Mouse (Mus musculus): Measurements from ENCODE around the gene Tmem253. TPM values are rescaled to one million over a fixed set of nuclear protein-coding genes. Genes with fewer than 3 reads are reported as not detected.

Gene Tmem253
- polyA plus RNA-seq, 1 experiment from 2014 or later = 0.66 TPM

GRCm38 (mm10) chr14:52061798-52062197, 46.3 kb downstream of the Tmem253 start:
- Histone ChIP-seq H3K27me3 (replicated peaks; ENCODE audit: insufficient read depth, low read length) (no peaks in the 10 kb centered on the region), H3K9me3 (ENCODE audit: low read length) (no peaks in the 10 kb centered on the region), H3K4me1 (ENCODE audit: insufficient read depth, low read depth, low read length) (no peaks in the 10 kb centered on the region), H3K4me3 (ENCODE audit: low read depth, low read length) (no peak overlapping the region), H3K4me2 (replicated peaks; ENCODE audit: low read depth, low read length) (no peak overlapping the region), H3K27ac (ENCODE audit: low read length) (no peak overlapping the region), H3K9ac (replicated peaks; ENCODE audit: low read depth) (no peak overlapping the region), H3K36me3 (ENCODE audit: insufficient read depth, low read length) (no peaks in the 10 kb centered on the region)
- DNase-seq (ENCODE audit: low spot score) = no peak
- ATAC-seq = no peak
- TF ChIP-seq EP300 (IDR thresholded peaks at IDR 0.05) (no peak), CTCF (IDR thresholded peaks at IDR 0.05) (no peak)
- 81% methylated on average over 8 of the region's 8 CpGs for WGBS

GRCm38 (mm10) chr14:52066135-52066534, 50.7 kb downstream of the Tmem253 start:
- Histone ChIP-seq H3K36me3 (ENCODE audit: insufficient read depth, low read length) (0 out of 2 replicates have a peak, but pooled peaks cover under 1% of the 10 kb centered on the region), H3K9me3 (ENCODE audit: low read length) (no peaks in the 10 kb centered on the region), H3K4me1 (ENCODE audit: insufficient read depth, low read depth, low read length) (no peaks in the 10 kb centered on the region), H3K4me2 (replicated peaks; ENCODE audit: low read depth, low read length) (no peak overlapping the region), H3K27me3 (replicated peaks; ENCODE audit: insufficient read depth, low read length) (no peaks in the 10 kb centered on the region), H3K27ac (ENCODE audit: low read length) (no peak overlapping the region), H3K9ac (replicated peaks; ENCODE audit: low read depth) (no peak overlapping the region), H3K4me3 (ENCODE audit: low read depth, low read length) (no peak overlapping the region)
- TF ChIP-seq CTCF (IDR thresholded peaks at IDR 0.05) (no peak), EP300 (IDR thresholded peaks at IDR 0.05) (no peak)
- DNase-seq (ENCODE audit: low spot score) (no peak), ATAC-seq (no peak)
- 63% methylated on average over 4 of the region's 4 CpGs for WGBS

Other genes starting within 250 kb of the Tmem253 start
- not detected in 2 replicates for gene Ang4, start 242.1 kb upstream of the Tmem253 start, polyA plus RNA-seq (2015; fragmentation: Nextera tagmentation; extraction: Ambion mirVana)
- not detected in 2 replicates for gene AY358078, start 215.6 kb upstream of the Tmem253 start, polyA plus RNA-seq (2015; fragmentation: Nextera tagmentation; extraction: Ambion mirVana)
- 0.80 and 1.6 TPM in 2 replicates for gene Ear6, start 162.0 kb upstream of the Tmem253 start, polyA plus RNA-seq (2015; fragmentation: Nextera tagmentation; extraction: Ambion mirVana)
- gene Mettl17, start 130.8 kb upstream of the Tmem253 start, polyA plus RNA-seq (2015; fragmentation: Nextera tagmentation; extraction: Ambion mirVana) = 25.3 and 33.9 TPM in 2 replicates
- gene Slc39a2, start 122.8 kb upstream of the Tmem253 start, polyA plus RNA-seq (2015; fragmentation: Nextera tagmentation; extraction: Ambion mirVana) = 3.7 and 3.8 TPM in 2 replicates
- 94.9 and 103 TPM in 2 replicates for gene Ndrg2, start 101.5 kb upstream of the Tmem253 start, polyA plus RNA-seq (2015; fragmentation: Nextera tagmentation; extraction: Ambion mirVana)
- gene Tppp2, start 97.2 kb upstream of the Tmem253 start, polyA plus RNA-seq (2015; fragmentation: Nextera tagmentation; extraction: Ambion mirVana) = not detected in 2 replicates
- gene Rnase13, start 92.9 kb upstream of the Tmem253 start, polyA plus RNA-seq (2015; fragmentation: Nextera tagmentation; extraction: Ambion mirVana) = not detected in 2 replicates
- gene Arhgef40, start 30.9 kb upstream of the Tmem253 start, polyA plus RNA-seq (2015; fragmentation: Nextera tagmentation; extraction: Ambion mirVana) = 46.3 and 56.6 TPM in 2 replicates
- 23.0 and 24.1 TPM in 2 replicates for gene Zfp219, start 5.1 kb downstream of the Tmem253 start, polyA plus RNA-seq (2015; fragmentation: Nextera tagmentation; extraction: Ambion mirVana)
- 0.08 TPM in 1 of 2 replicates, not detected in the other for gene Olfr221, start 26.8 kb downstream of the Tmem253 start, polyA plus RNA-seq (2015; fragmentation: Nextera tagmentation; extraction: Ambion mirVana)
- gene Hnrnpc, start 88.4 kb downstream of the Tmem253 start, polyA plus RNA-seq (2015; fragmentation: Nextera tagmentation; extraction: Ambion mirVana) = 170 and 210 TPM in 2 replicates
- gene Rpgrip1, start 95.0 kb downstream of the Tmem253 start, polyA plus RNA-seq (2015; fragmentation: Nextera tagmentation; extraction: Ambion mirVana) = 31.4 and 38.4 TPM in 2 replicates
- gene Supt16, start 181.8 kb downstream of the Tmem253 start, polyA plus RNA-seq (2015; fragmentation: Nextera tagmentation; extraction: Ambion mirVana) = 20.9 and 21.3 TPM in 2 replicates
- gene Chd8, start 242.1 kb downstream of the Tmem253 start, polyA plus RNA-seq (2015; fragmentation: Nextera tagmentation; extraction: Ambion mirVana) = 17.6 and 19.2 TPM in 2 replicates